Mouse (Mus musculus) midbrain, embryonic 13.5 days (tissue): ENCODE measurements at regions not wholly inside any gene's neighbourhood (a gene's known extent, or its start where the extent isn't known, plus 50 kb on each side); places are given as distances from the start of the nearest gene placed in this dataset.
A peak's percentile ranks its signal among the peaks of the same experiment; 100 is the strongest.

ENCODE experiments used
- ATAC-seq: fragments of 200-750 bp; cut with Nextera tagmentation; 2 replicates; pipeline ENCODE4 v1.8.0; 2017; ENCODE audit warnings: mild to moderate bottlenecking, moderate TSS enrichment, moderate library complexity
- H3K27ac ChIP-seq: fragments of 300-500 bp; sonication (generic); 2 replicates; pipeline ENCODE4 v1.5.1; 2015; ENCODE audit warnings: inconsistent platforms, mild to moderate bottlenecking, moderate library complexity
- H3K27me3 ChIP-seq: fragments of 300-500 bp; sonication (generic); 2 replicates; pipeline ENCODE4 v1.6.1; 2015; ENCODE audit warnings: mild to moderate bottlenecking, inconsistent platforms
- H3K36me3 ChIP-seq: fragments of 300-500 bp; sonication (generic); 2 replicates; pipeline ENCODE4 v1.6.1; 2015; ENCODE audit warnings: mild to moderate bottlenecking, inconsistent platforms
- H3K4me1 ChIP-seq: fragments of 300-500 bp; sonication (generic); replicated peaks from 2 replicates; pipeline ENCODE4 v1.6.1; 2015; ENCODE audit warnings: inconsistent platforms
- H3K4me2 ChIP-seq: fragments of 300-500 bp; sonication (generic); replicated peaks from 2 replicates; pipeline ENCODE4 v1.6.1; 2015; ENCODE audit warnings: moderate library complexity, mild to moderate bottlenecking, inconsistent platforms
- H3K4me3 ChIP-seq: fragments of 300-500 bp; sonication (generic); replicated peaks from 2 replicates; pipeline ENCODE4 v1.5.1; 2015; ENCODE audit warnings: mild to moderate bottlenecking, inconsistent platforms
- H3K9ac ChIP-seq: fragments of 300-500 bp; sonication (generic); replicated peaks from 2 replicates; pipeline ENCODE4 v1.6.1; 2015; ENCODE audit warnings: mild to moderate bottlenecking, inconsistent platforms
- H3K9me3 ChIP-seq: fragments of 300-500 bp; sonication (generic); 2 replicates; pipeline ENCODE4 v1.6.1; 2016; ENCODE audit warnings: mild to moderate bottlenecking, inconsistent platforms
- whole genome bisulfite sequencing: fragments of 180-500 bp; shearing (Covaris S2); methylation state at CpG from one replicate; pipeline ENCODE4 v1.1.7; 2015; 5-methylcytosine and 5-hydroxymethylcytosine counted together

DNA sequence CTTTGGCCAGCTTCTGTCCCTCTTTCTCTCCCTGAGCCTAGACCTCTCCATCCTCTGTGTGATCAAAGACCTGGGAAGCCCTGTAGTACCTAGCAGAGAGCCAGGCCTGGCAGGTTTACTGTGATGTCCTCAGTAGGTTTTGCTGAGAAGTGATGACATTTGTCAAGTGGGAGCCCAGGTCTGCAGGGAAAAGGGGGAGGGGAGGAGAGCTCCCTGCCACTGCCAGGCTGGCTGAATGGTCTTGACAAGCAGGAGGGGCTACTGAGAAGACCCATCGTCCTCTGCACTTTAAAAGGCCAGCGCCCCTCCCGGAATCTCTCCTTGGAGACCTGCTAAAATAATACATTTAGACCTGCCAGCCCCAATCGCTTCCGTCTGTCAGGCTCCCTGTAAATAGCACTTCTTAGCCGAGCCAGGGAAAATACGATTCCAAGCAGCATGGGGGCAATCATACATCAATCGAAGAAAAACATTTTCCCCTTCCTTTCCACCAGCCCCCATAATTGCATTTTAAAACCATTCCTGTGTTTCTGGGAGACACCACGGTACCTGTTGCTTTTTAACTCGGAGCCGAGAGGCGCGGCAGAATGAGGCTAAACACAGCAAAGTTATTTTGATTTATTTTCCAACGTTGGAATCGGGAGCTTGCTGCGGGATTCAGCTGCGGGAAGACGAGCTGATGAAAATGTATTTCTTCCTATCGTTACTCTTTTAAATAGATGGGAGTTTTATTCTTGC lies 144.5 kb upstream of the Tle3 start:
- Histone ChIP-seq H3K4me2 (no peak overlapping the region), H3K9me3 (no peaks in the 10 kb centered on the region), H3K27ac (no peak overlapping the region), H3K4me3 (no peak overlapping the region), H3K27me3 (peaks cover 29% of the 10 kb centered on the region), H3K9ac (no peak overlapping the region), H3K36me3 (no peaks in the 10 kb centered on the region), H3K4me1 (peaks cover 22% of the 10 kb centered on the region)
- WGBS, result 48% methylated on average over 19 of the region's 19 CpGs
- ATAC-seq, result 0 out of 2 replicates have a peak, but pooled peaks have one; percentile 12

DNA sequence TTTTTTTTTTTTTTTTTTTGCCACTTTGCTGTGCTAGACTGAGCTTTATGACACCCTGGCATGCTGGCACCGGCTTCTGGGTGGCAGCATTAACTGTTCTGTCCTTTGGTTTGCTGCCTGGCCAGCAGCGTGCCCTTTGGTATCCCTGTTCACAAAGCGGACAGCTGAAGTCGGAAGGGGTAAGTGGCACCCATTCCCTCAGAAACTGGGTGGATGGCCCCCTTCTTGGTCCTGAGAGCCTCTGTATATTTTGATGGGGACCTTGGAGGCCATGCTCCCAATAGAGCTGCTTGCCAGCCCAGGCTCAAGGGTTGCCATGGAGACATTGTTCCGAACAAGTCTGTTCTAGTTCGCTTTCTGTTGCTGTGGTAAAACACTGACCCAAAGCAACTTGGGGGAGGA lies 143.9 kb upstream of the Tle3 start:
- H3K27ac ChIP-seq, result no peak overlapping the region
- H3K9me3 ChIP-seq, result no peaks in the 10 kb centered on the region
- H3K27me3 ChIP-seq, result peaks cover 35% of the 10 kb centered on the region
- H3K4me2 ChIP-seq, result no peak overlapping the region
- no peak overlapping the region for H3K4me3 ChIP-seq
- WGBS, result 55% methylated on average over 6 of the region's 6 CpGs
- no peaks in the 10 kb centered on the region for H3K36me3 ChIP-seq
- no peak for ATAC-seq
- H3K9ac ChIP-seq, result no peak overlapping the region
- H3K4me1 ChIP-seq, result peaks cover 22% of the 10 kb centered on the region

DNA sequence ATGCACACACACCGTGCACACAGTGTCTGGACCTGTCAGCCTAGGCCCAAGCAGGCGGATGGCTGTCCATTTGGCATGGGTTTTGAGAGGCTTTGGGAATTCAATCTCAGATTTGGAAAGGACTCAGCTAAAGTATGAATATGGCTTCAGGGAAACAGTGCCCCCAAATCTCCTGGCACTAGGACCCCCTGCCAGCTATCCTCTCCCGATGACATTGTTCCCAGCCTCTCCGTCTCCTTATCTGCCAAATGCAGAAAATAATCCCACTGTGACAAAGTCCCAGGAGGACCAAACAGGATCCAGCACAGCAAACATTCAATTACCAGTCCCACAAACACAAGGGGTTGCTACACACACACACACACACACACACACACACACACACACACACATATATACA lies 141.9 kb upstream of the Tle3 start:
- Histone ChIP-seq H3K36me3 (no peaks in the 10 kb centered on the region), H3K4me2 (no peak overlapping the region), H3K27me3 (peaks cover 44% of the 10 kb centered on the region), H3K9ac (no peak overlapping the region), H3K4me1 (peaks cover 27% of the 10 kb centered on the region), H3K4me3 (no peak overlapping the region), H3K27ac (peak overlapping the region; percentile 15; the same call in 1 of the 2 replicates), H3K9me3 (no peaks in the 10 kb centered on the region)
- 60% methylated on average over 4 of the region's 4 CpGs for WGBS
- no peak for ATAC-seq

DNA sequence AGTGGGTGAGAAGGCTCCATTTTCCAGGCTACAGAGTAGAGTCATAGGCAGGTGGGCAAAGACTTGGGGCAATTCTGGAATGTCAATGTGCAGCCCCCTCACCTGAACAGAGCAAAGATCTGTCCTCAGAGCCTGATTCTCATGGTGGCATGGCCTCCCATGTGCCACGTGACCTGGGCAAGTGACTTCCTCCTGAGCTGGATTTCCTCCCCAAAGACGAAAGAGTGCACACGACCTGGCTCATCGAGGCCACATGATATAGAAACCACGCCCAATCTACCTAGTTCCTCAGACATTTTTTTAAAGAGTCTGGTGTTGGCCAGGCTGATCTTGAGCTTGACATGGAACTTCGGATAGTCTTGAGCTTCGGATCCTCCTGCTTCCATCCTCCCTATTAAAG lies 139.5 kb upstream of the Tle3 start:
- Histone ChIP-seq H3K9ac (no peak overlapping the region), H3K9me3 (no peaks in the 10 kb centered on the region), H3K4me3 (no peak overlapping the region), H3K4me2 (no peak overlapping the region), H3K27ac (no peak overlapping the region), H3K36me3 (no peaks in the 10 kb centered on the region), H3K4me1 (peaks cover 42% of the 10 kb centered on the region), H3K27me3 (peaks cover 46% of the 10 kb centered on the region)
- 92% methylated on average over 7 of the region's 7 CpGs for whole genome bisulfite sequencing
- no peak for ATAC-seq

DNA sequence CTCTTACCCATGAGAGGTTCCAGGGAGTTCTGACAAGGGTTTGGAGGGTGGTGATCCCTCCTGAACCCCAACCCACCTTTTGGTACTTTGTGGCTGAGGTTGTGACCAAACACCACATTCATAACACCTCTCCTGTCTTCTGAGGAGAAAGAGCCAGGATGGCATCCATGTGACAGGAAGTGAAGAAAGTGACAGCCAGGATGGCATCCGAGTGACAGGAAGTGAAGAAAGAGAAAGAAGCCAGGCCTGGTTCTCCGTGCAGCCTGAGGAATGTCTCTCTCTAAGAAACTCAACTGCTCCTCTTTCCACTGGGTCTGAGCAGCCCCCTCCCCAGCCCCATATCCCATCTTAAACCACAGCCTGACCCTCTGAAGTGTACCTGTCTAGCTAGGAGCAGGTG lies 138.9 kb upstream of the Tle3 start:
- no peak overlapping the region for H3K4me2 ChIP-seq
- no peak for ATAC-seq
- H3K9ac ChIP-seq, result no peak overlapping the region
- WGBS, result 86% methylated on average over 2 of the region's 2 CpGs
- H3K36me3 ChIP-seq, result no peaks in the 10 kb centered on the region
- H3K9me3 ChIP-seq, result no peaks in the 10 kb centered on the region
- peaks cover 42% of the 10 kb centered on the region for H3K4me1 ChIP-seq
- H3K4me3 ChIP-seq, result no peak overlapping the region
- peaks cover 48% of the 10 kb centered on the region for H3K27me3 ChIP-seq
- no peak overlapping the region for H3K27ac ChIP-seq

DNA sequence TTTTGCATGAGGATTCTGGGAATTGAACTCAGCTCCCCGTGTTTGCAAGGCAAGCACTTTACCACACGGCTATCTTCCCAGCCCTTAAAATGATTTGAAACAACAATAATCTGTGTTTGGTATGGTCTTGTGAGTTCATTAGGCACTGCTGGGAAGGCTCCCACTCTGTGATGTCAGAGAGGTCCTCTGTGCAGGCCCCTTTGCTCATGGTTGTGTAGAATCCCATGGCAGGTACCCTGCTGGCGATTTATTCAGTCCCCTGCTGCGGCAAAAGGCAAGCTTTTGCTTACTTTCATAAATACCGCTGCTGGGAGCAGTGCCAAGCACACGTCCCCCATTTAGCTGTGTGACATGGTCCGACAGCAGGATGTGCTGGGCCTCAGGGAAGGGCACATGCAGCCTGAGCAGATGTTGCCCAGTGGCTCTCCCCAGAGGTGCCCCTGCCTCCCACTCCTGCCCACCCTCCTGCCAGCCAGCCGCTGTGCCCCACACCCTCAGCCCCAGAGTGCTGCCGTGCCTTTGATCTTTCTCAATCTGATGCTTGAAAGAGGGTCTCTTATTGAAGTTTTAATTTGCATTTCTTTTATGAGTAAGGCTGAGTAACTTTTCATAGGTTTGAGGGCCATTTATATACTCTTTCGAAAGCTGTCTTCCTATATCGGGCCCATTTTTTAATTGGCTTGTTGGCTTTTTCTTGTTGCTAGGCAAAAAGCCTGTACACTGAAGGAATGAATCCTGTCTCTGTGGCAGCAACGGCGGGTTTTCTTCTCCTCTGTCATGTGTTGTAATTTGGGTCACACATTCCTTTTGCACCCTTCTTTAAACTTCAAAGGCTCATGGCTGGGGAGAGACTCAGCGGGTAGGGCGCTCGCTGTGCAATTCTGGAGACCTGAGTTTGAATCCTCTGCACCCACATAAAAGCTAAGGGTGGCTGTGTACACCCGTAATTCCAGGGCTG lies 136.2 kb upstream of the Tle3 start:
- peaks cover 61% of the 10 kb centered on the region for H3K4me1 ChIP-seq
- no peak overlapping the region for H3K9ac ChIP-seq
- H3K4me2 ChIP-seq, result 0 out of 2 replicates have a peak overlapping the region, but pooled peaks have one; percentile 5
- H3K27ac ChIP-seq, result peak overlapping the region; percentile 70
- H3K9me3 ChIP-seq, result no peaks in the 10 kb centered on the region
- no peaks in the 10 kb centered on the region for H3K36me3 ChIP-seq
- ATAC-seq, result peak; percentile 84
- WGBS, result 4% methylated on average over 17 of the region's 17 CpGs
- no peak overlapping the region for H3K4me3 ChIP-seq
- peaks cover 44% of the 10 kb centered on the region for H3K27me3 ChIP-seq

DNA sequence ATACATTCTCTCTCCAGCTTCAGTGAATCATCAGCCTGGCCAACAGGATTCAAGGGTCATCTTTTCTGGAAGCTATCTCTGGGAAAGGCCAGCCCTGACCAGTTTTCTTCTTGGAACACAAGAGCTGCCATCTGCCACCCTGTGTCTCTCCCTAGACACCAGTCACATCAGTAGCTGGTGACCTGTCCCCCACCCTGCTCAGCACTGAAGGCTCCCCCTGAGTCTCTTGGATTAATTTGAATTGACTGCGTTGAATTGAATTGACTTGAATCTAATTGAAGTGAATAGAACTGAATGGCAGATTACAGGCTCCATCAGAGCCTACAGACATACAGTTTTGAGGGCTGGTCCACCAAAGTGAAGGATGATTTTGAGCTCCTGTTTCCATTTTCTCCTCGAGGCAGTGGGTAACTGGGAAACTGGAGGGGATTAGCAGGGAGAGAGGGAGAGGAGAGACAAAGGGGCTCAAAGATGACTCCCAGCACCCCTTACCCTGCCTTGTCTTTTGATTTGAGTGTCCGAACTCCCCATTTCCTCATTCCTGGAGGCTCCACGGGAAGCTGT lies 133.4 kb upstream of the Tle3 start:
- Histone ChIP-seq H3K36me3 (no peaks in the 10 kb centered on the region), H3K9ac (no peak overlapping the region), H3K4me2 (no peak overlapping the region), H3K27me3 (peaks cover 18% of the 10 kb centered on the region), H3K4me1 (peaks cover 77% of the 10 kb centered on the region), H3K9me3 (no peaks in the 10 kb centered on the region), H3K27ac (peak overlapping the region; percentile 82), H3K4me3 (no peak overlapping the region)
- WGBS, result 11% methylated on average over 4 of the region's 4 CpGs
- ATAC-seq, result peak; percentile 21; the same call in 1 of the 2 replicates

DNA sequence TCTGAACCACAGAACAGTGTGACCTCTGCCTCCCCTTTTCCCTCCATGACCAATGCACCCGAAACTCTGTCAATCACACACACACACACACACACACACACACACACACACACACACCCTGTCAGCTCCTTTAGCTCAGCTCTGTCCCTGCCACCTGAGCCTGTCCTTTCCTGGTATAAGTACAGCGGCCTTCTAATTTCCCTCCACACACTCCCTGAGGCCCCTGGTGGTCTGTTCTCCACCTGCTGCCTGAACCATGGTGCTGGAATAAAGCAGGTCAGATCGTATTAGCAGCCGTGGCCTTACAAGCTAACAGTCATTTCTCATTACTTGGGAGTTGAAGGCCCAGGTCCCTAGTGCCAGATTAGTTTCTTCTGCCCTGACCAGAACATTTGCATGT lies 132.8 kb upstream of the Tle3 start:
- no peak overlapping the region for H3K9ac ChIP-seq
- no peak overlapping the region for H3K4me3 ChIP-seq
- 26% methylated on average over 4 of the region's 4 CpGs for WGBS
- peaks cover 77% of the 10 kb centered on the region for H3K4me1 ChIP-seq
- 0 out of 2 replicates have a peak, but pooled peaks have one; percentile 21 for ATAC-seq
- H3K9me3 ChIP-seq, result no peaks in the 10 kb centered on the region
- H3K27me3 ChIP-seq, result peaks cover 12% of the 10 kb centered on the region
- peak overlapping the region; percentile 82 for H3K27ac ChIP-seq
- no peaks in the 10 kb centered on the region for H3K36me3 ChIP-seq
- no peak overlapping the region for H3K4me2 ChIP-seq

DNA sequence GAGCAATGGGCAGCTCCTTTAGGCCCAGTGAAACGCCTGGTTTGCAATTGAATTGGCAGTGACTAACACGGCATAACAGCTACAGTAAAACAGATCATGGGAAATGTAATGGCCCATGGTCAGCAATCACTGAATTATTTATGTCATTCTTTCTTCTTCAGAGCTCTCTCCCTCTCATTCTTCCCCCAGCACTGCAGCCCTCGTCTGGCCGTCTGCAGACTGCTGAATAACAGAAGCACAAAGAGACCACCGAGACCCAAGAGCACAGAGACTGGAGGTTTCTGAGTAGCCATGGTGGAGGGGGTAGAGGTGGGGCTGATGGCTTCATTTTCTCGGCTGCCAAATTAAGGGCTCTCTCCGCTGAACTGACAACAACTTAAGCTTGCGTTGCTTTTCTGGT lies 130.7 kb upstream of the Tle3 start:
- H3K4me1 ChIP-seq, result peaks cover 60% of the 10 kb centered on the region
- H3K9me3 ChIP-seq, result 0 out of 2 replicates have a peak, but pooled peaks cover 2% of the 10 kb centered on the region
- no peak overlapping the region for H3K9ac ChIP-seq
- H3K4me3 ChIP-seq, result no peak overlapping the region
- peaks cover 10% of the 10 kb centered on the region; the same call in 1 of the 2 replicates for H3K27me3 ChIP-seq
- peak; percentile 72 for ATAC-seq
- no peaks in the 10 kb centered on the region for H3K36me3 ChIP-seq
- 11% methylated on average over 8 of the region's 8 CpGs for WGBS
- peak overlapping the region; percentile 45 for H3K27ac ChIP-seq
- no peak overlapping the region for H3K4me2 ChIP-seq

DNA sequence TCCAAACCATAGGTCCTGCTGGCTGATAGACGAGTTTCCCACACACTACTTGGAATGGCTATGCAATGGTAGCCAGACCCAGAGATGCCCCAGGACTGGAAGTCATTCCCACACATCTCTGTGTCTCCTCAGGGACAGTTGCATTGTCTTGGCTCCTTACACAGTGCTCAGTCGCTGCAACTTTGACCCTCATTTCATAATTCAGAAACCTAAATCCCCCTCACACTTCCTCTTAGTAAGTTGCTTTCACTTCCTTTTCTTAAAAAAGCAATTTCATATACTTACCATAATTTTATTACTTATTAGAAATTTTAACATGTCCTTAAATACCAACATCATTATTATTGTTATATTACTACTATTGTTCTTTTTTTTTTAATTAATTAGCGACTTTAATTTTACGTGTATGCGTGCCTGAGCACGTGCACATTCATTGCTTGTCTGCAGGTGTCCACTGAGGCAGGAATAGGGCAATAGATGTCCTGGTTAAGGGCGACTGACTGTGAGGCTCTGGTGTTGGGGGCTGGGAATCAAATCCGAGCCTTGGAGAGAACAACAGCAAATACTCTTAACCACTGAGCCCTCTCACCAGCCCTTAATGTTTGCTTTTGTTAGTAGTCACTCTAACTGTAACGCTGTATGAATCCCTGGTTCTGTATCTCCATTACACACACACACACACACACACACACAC lies 129.9 kb upstream of the Tle3 start:
- 58% methylated on average over 9 of the region's 9 CpGs for WGBS
- H3K27ac ChIP-seq, result no peak overlapping the region
- H3K4me2 ChIP-seq, result no peak overlapping the region

DNA sequence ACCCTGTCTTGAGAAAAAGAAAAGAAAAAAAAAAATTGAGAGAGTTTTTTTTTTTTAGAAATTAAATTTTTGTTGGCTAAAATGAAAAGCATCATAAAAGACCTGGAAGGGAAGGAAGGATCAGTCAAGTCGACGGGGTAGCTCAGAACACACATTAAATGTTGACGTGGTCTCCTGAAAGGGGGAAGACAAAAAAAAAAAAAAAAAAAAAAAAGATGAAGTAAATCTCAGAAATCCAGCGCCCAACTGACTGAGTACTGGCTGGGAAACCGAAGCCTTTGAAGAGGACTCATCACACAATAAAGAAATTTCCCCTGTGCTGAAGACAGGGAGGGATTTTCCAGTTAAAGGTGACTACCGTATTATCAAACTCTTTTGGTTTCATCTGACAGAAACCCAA lies 128.9 kb upstream of the Tle3 start:
- H3K9ac ChIP-seq, result no peak overlapping the region
- no peaks in the 10 kb centered on the region for H3K27me3 ChIP-seq
- no peaks in the 10 kb centered on the region for H3K36me3 ChIP-seq
- WGBS, result 34% methylated on average over 6 of the region's 6 CpGs
- ATAC-seq, result no peak
- H3K4me1 ChIP-seq, result peaks cover 42% of the 10 kb centered on the region
- no peak overlapping the region for H3K4me2 ChIP-seq
- 0 out of 2 replicates have a peak, but pooled peaks cover 2% of the 10 kb centered on the region for H3K9me3 ChIP-seq
- H3K27ac ChIP-seq, result no peak overlapping the region
- no peak overlapping the region for H3K4me3 ChIP-seq

More for the DNA sequence above, 129.9 kb upstream of the Tle3 start:
- peaks cover 5% of the 10 kb centered on the region; the same call in 1 of the 2 replicates for H3K27me3 ChIP-seq
- no peak overlapping the region for H3K9ac ChIP-seq
- no peak overlapping the region for H3K4me3 ChIP-seq
- no peak for ATAC-seq
- peaks cover 52% of the 10 kb centered on the region for H3K4me1 ChIP-seq
- 0 out of 2 replicates have a peak, but pooled peaks cover 2% of the 10 kb centered on the region for H3K9me3 ChIP-seq
- no peaks in the 10 kb centered on the region for H3K36me3 ChIP-seq
